Mouse (Mus musculus) Patski (cell line): ENCODE measurements around the gene Angptl7. TPM values are rescaled to one million over a fixed set of nuclear protein-coding genes. Genes with fewer than 3 reads are reported as not detected.

Source experiments
- ATAC-seq: fragments of 100-300 bp; one replicate; pipeline ENCODE4 v1.8.0; 2021
- CTCF ChIA-PET: fragments of 350-600 bp; sonication (Branson Sonifier 250); formaldehyde crosslinking; loops from one replicate; lab custom pipeline; 2022; ENCODE audit warnings: inconsistent platforms; lab: Charles Lee
- POLR2A ChIA-PET: fragments of 350-600 bp; sonication (Branson Sonifier 250); formaldehyde crosslinking; loops from one replicate; lab custom pipeline; 2022; ENCODE audit warnings: antibody characterized with exemption, inconsistent platforms; lab: Charles Lee
- DNase-seq: peaks from one replicate; pipeline ENCODE4 v3.0.0-alpha.2; 2011; ENCODE audit warnings: low read depth, low spot score
- H3K27me3 ChIP-seq: fragments of 371-371 bp; one replicate; pipeline ENCODE4 v1.5.1; 2021
- CTCF ChIP-seq: fragments of 100-300 bp; IDR thresholded peaks from one replicate; pipeline ENCODE4 v1.5.1; 2021
- in situ Hi-C: fragments of 300-500 bp; cut with MboI; formaldehyde crosslinking; loops from 3 replicates; pipeline ENCODE4 v1.11.1; 2018; ENCODE audit warnings: low pct_unique_long_range_greater_than_20kb, mixed read lengths
- polyA plus RNA-seq: library from polyadenylated mRNA; unstranded; gene quantifications from one replicate; pipeline ENCODE4 v1.2.3, GENCODE M21; 2021

Gene Angptl7
- polyA plus RNA-seq, 1 experiment from 2014 or later = 0.13 TPM

- in situ Hi-C loops = no loop called here
- TF ChIP-seq CTCF = no peak
- ChIA-PET CTCF (interaction anchor here (1.2 to 3.5 kb wide), 2 partner anchors 9 to 12 kb away, joined by 3 to 13 read pairs; partner anchors contain the start of gene Mtor), POLR2A (no interaction called here)
- H3K27me3 ChIP-seq = no peaks in the 10 kb centered on the region
- DNase-seq = no peak
- ATAC-seq = no peak
Observed at GRCm38 (mm10) chr4:148460656-148461284, 39.5 kb downstream of the Angptl7 start.

GRCm38 (mm10) chr4:148455477-148456025, 44.7 kb downstream of the Angptl7 start:
- in situ Hi-C loops = no loop called here
- H3K27me3 ChIP-seq = no peaks in the 10 kb centered on the region
- no peak for DNase-seq
- no peak for ATAC-seq
- TF ChIP-seq CTCF = no peak
- ChIA-PET CTCF (no interaction called here), POLR2A (interaction anchor here (0.6 kb wide), 1 partner anchor 15 kb away, joined by 4 read pairs; no protein-coding TSS in a partner anchor)

DNA sequence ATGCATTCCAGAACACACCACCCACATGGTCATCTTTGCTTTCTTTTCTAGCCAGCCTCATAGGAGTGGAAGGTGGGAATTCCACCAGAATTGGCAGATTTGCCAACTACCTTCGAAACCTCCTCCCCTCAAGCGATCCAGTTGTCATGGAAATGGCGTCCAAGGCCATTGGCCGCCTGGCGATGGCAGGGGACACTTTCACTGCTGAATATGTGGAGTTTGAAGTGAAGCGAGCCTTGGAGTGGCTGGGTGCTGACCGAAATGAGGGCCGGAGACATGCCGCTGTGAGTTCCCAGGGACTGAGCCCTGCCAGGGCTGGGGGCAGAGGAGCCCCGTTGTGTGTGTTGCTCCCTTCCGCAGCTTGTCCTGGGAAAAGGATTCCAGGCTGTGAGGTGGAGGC, 46.6 kb downstream of the Angptl7 start:
- CTCF ChIA-PET = no interaction called here
- ATAC-seq (no peak), DNase-seq (no peak)
- no peaks in the 10 kb centered on the region for H3K27me3 ChIP-seq
- POLR2A ChIA-PET = no interaction called here
- in situ Hi-C loops = no loop called here
- no peak for TF ChIP-seq CTCF

DNA sequence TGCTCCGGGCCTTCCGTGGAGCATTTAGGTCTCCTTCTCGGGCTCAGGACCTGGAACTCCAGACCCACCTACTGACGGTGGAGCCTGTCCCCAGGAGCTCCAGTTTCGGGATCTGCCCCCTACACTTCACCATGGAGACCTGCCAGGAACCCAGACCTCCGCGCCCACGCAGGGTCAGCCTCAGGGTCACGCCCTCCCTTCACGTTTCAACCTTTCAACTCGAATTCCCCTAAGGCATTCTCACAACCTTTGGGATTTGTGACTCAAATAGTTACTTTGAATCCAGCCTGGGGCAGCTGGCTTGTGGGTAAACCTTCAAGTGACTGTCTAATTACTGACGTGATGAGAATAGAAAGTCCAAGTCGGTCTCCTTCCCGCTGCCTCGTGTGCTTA, 51.4 kb downstream of the Angptl7 start:
- TF ChIP-seq CTCF = no peak
- POLR2A ChIA-PET = no interaction called here
- CTCF ChIA-PET = interaction anchor here (1.4 kb wide), 1 partner anchor 11 kb away, joined by 3 read pairs; no protein-coding TSS in a partner anchor
- H3K27me3 ChIP-seq = no peaks in the 10 kb centered on the region
- DNase-seq = no peak
- ATAC-seq = no peak
- in situ Hi-C loops = no loop called here

- CTCF ChIA-PET = interaction anchor here (1.4 kb wide), 1 partner anchor 12 kb away, joined by 3 read pairs; no protein-coding TSS in a partner anchor
- DNase-seq (peak; percentile 92), ATAC-seq (peak; percentile 97)
- no peaks in the 10 kb centered on the region for H3K27me3 ChIP-seq
- no peak for TF ChIP-seq CTCF
- in situ Hi-C loops = no loop called here
- POLR2A ChIA-PET = no interaction called here
Observed at GRCm38 (mm10) chr4:148448179-148448852, 51.9 kb downstream of the Angptl7 start, which contains the start of gene Mtor. Gene Mtor (plus strand): TSS chr4:148448611.

Other genes with a start within 250 kb of the Angptl7 start
- 0.01 TPM for gene Disp3, start 212.5 kb downstream of the Angptl7 start, polyA plus RNA-seq
- 18.0 TPM for gene Ubiad1, start 55.7 kb downstream of the Angptl7 start, polyA plus RNA-seq
- 33.7 TPM for gene Mtor, start 51.8 kb downstream of the Angptl7 start, polyA plus RNA-seq
- 54.2 TPM for gene Exosc10, start 58.0 kb upstream of the Angptl7 start, polyA plus RNA-seq
- gene Srm, start 91.0 kb upstream of the Angptl7 start, polyA plus RNA-seq = 45.4 TPM
- 0.10 TPM for gene Masp2, start 102.1 kb upstream of the Angptl7 start, polyA plus RNA-seq
- 216 TPM for gene Tardbp, start 126.6 kb upstream of the Angptl7 start, polyA plus RNA-seq
- gene Gm572, start 142.9 kb upstream of the Angptl7 start, polyA plus RNA-seq = not detected